Mouse (Mus musculus): ENCODE data around the gene Ttll11. TPM values are rescaled to one million over a fixed set of nuclear protein-coding genes. Genes with fewer than 3 reads are reported as not detected.

Gene Ttll11
- polyA plus RNA-seq, 1 experiment, result 0.01 TPM

DNA sequence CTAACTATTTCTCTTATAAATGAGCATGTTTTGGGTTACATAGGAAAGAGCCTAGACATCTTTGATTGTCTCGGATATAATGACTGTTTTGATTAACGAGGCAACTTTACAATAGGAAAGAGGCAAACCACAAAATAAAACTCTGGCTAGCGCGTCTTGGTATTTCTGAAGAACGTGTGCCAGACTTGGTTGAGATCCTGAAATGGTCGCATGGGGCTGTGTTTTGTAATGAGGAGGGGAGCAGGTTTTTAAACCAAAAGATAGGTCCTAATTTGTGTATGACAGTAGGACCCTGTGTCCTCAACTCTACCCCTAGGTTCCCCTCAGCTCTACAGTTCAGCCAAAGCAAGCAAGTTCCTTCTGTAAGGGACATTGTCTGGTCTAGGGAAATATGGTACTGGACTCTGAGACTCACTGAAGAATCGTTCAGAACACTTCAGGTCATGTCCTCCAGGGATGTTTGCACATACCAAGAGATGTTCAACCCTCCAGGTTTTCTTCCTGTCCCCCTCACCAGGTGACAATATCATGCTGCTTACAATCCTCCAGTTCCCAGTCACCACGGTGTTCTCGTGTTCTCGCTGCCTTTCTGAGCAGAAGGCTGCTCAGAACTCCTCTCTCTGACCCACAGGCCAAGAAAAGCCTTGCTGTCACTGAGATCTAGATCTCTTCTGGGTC is 147.7 kb downstream of the Ttll11 start:
- Histone ChIP-seq H3K36me3 (ENCODE audit: control insufficient read depth) (no peaks in the 10 kb centered on the region), H3K4me1 (ENCODE audit: control insufficient read depth) (peaks cover 57% of the 10 kb centered on the region), H3K4me3 (replicated peaks) (no peak overlapping the region)

DNA sequence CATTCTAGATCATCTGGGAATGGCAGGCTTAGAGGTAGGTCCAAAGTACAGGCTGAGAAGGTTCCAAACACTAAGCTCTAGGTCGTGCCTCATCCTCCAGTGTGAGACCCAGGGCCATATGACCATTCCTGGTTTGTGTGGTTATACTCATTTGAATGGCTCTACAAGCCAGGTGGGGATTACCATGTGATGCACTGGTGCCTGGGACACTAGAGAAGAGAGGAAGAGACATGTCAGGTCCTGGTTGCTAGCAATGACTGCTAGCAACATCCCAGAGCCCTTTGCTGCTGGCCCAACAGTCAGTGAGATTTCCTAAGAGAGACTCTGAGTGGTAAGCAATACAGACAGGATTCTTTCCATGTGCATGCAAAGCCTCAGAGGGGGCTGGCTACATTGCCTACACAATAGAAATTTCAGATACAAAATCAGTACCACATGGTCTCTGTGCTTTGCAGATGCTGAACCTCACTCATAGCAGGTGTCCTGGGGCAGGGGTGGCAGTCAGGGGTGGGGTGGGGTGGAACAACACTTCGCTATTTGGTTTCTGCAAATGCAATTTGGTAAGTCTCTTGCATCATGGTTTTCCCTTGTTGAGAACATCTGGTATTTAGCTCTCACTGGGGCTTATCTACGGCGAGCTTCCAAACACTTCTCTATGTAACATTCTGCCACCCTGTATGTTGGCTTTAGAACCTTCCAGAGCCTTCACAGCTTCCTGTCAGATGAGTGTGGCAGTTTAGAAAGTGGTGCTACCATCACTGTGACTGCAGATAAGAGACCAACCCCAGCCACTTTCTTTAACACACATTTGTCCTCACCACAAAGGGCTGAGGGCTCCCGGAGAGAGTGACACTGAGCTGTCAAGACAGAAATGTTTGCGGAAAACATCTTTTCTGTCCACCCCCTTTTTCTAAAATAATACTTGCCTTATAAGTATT is 148.5 kb downstream of the Ttll11 start:
- Histone ChIP-seq H3K36me3 (ENCODE audit: control insufficient read depth) (no peaks in the 10 kb centered on the region), H3K4me1 (ENCODE audit: control insufficient read depth) (peaks cover 57% of the 10 kb centered on the region), H3K4me3 (replicated peaks) (no peak overlapping the region), H3K27me3 (ENCODE audit: control insufficient read depth) (no peaks in the 10 kb centered on the region), H3K9me3 (ENCODE audit: control insufficient read depth, low read length) (peaks cover 2% of the 10 kb centered on the region)
- TF ChIP-seq TAL1 (IDR thresholded peaks at IDR 0.05; ENCODE audit: low read length), result no peak
- TF ChIP-seq GATA1 (IDR thresholded peaks at IDR 0.05; ENCODE audit: low read length), result no peak

More for the DNA sequence above, 147.7 kb downstream of the Ttll11 start:
- TF ChIP-seq GATA1 (IDR thresholded peaks at IDR 0.05; ENCODE audit: low read length), result no peak
- no peak for TF ChIP-seq TAL1 (IDR thresholded peaks at IDR 0.05; ENCODE audit: low read length)
- no peaks in the 10 kb centered on the region for H3K27me3 ChIP-seq (ENCODE audit: control insufficient read depth)
- H3K9me3 ChIP-seq (ENCODE audit: control insufficient read depth, low read length), result peaks cover 10% of the 10 kb centered on the region

DNA sequence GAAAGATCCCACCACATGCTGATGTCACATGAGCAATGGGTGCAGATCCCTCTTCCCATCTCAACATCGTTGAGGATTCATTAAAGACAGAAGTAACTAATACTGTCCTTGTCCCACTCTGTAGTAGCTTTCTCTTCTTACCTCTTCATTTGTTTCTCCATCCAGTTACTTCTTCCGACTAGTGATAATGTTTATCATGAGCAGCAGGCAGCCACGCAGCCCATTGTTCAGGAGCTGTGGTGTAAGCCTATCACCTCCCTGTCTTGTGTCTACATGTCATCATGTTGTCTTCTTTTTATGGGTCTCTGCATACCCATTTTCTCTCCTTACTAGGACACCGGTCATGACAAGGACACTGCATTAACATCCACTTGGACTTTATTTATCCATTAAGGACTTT is 150.6 kb downstream of the Ttll11 start:
- Histone ChIP-seq H3K4me1 (ENCODE audit: control insufficient read depth) (peaks cover 56% of the 10 kb centered on the region), H3K9me3 (ENCODE audit: control insufficient read depth, low read length) (no peaks in the 10 kb centered on the region), H3K4me3 (replicated peaks) (no peak overlapping the region), H3K27me3 (ENCODE audit: control insufficient read depth) (no peaks in the 10 kb centered on the region), H3K36me3 (ENCODE audit: control insufficient read depth) (no peaks in the 10 kb centered on the region)
- TF ChIP-seq GATA1 (IDR thresholded peaks at IDR 0.05; ENCODE audit: low read length) (no peak), TAL1 (IDR thresholded peaks at IDR 0.05; ENCODE audit: low read length) (no peak)

DNA sequence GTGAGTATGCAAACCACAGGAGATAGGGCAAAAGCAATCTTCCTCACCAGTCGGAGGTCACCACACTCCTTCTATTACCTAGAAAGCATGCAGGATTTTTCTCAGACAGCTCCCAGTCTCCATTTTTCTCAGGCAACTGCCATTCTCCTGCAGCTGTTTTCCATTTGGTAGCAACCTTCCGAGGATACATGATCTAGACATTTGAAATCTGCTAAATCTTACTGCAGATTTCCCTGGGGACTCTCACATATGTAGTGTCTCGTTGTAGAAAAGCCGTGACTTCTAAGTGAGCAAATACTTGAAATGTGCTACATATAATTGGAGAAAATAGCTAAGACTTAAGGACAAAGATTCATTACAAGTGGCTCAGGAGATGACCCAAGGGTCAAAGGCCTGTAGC is 151.8 kb downstream of the Ttll11 start:
- H3K27me3 ChIP-seq (ENCODE audit: control insufficient read depth), result no peaks in the 10 kb centered on the region
- H3K4me3 ChIP-seq (replicated peaks), result no peak overlapping the region
- H3K9me3 ChIP-seq (ENCODE audit: control insufficient read depth, low read length), result no peaks in the 10 kb centered on the region
- TF ChIP-seq GATA1 (IDR thresholded peaks at IDR 0.05; ENCODE audit: low read length) (no peak), TAL1 (IDR thresholded peaks at IDR 0.05; ENCODE audit: low read length) (no peak)
- H3K36me3 ChIP-seq (ENCODE audit: control insufficient read depth), result no peaks in the 10 kb centered on the region
- H3K4me1 ChIP-seq (ENCODE audit: control insufficient read depth), result peaks cover 43% of the 10 kb centered on the region

DNA sequence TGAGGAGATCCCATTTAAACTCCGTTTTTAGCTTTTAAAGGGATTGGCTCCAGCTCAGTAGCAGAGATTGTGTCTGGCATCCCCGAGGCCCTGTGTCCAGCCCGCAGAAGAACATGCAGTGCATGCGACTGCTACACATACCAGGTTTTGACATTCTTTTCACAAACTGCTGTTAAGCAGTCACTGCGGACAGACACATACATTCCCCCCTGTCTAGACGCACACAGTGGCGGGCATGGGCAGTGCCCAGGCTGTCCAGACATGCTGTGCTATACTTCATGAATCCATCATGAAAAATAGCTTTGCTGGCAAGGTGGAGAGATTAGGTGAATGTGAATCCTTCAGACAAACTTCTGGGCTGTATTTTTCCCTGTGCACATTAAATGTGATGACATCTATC is 154.6 kb downstream of the Ttll11 start:
- Histone ChIP-seq H3K4me1 (ENCODE audit: control insufficient read depth) (peaks cover 17% of the 10 kb centered on the region), H3K36me3 (ENCODE audit: control insufficient read depth) (no peaks in the 10 kb centered on the region), H3K27me3 (ENCODE audit: control insufficient read depth) (no peaks in the 10 kb centered on the region), H3K4me3 (replicated peaks) (no peak overlapping the region), H3K9me3 (ENCODE audit: control insufficient read depth, low read length) (no peaks in the 10 kb centered on the region)
- no peak for TF ChIP-seq TAL1 (IDR thresholded peaks at IDR 0.05; ENCODE audit: low read length)
- TF ChIP-seq GATA1 (IDR thresholded peaks at IDR 0.05; ENCODE audit: low read length), result no peak

DNA sequence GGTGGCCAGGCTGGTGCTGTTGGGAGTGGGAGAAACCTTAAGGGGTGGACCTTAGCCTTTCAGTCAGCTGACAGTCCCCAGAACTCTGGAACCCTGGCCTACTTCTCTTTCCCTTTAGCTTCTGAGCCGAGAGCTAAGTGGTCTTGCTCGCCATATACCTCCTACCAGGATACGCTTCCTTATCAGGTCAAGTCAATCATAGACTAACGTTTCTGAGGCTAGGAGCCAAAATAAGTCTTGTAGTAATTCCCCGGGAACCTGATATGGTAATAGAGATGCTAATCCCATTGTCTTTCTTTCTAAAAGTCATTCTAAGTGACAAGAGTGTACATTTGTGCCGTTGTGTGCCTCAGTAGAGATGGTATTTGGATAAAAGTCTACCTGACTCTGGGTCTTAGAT is 156.1 kb downstream of the Ttll11 start:
- Histone ChIP-seq H3K9me3 (ENCODE audit: control insufficient read depth, low read length) (no peaks in the 10 kb centered on the region), H3K36me3 (ENCODE audit: control insufficient read depth) (no peaks in the 10 kb centered on the region), H3K4me3 (replicated peaks) (no peak overlapping the region)

DNA sequence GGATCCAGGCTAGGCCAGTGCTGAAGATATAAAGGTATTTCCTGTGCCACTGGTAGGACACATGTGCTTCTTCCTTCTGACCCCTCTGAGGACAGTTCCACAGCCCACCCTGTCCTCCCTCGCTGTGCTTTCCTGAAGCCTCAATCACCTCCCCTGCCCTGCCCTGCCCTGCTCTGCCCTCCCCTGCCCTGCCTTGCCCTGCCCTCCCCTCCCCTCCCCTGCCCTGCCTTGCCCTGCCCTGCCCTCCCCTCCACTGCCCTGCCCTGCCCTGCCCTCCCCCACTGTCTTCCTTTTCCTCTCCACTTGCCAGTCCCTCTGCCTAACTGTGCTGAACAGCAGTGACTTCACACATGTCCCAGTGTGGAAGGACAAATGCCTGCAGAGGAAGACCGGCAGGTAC is 160.8 kb downstream of the Ttll11 start:
- peaks cover 7% of the 10 kb centered on the region for H3K4me1 ChIP-seq (ENCODE audit: control insufficient read depth)
- no peaks in the 10 kb centered on the region for H3K27me3 ChIP-seq (ENCODE audit: control insufficient read depth)
- TF ChIP-seq TAL1 (IDR thresholded peaks at IDR 0.05; ENCODE audit: low read length) (no peak), GATA1 (IDR thresholded peaks at IDR 0.05; ENCODE audit: low read length) (no peak)
- no peaks in the 10 kb centered on the region for H3K9me3 ChIP-seq (ENCODE audit: control insufficient read depth, low read length)
- no peak overlapping the region for H3K4me3 ChIP-seq (replicated peaks)
- H3K36me3 ChIP-seq (ENCODE audit: control insufficient read depth), result no peaks in the 10 kb centered on the region

More for the DNA sequence above, 156.1 kb downstream of the Ttll11 start:
- no peaks in the 10 kb centered on the region for H3K27me3 ChIP-seq (ENCODE audit: control insufficient read depth)
- no peak for TF ChIP-seq GATA1 (IDR thresholded peaks at IDR 0.05; ENCODE audit: low read length)
- no peak for TF ChIP-seq TAL1 (IDR thresholded peaks at IDR 0.05; ENCODE audit: low read length)
- peaks cover 10% of the 10 kb centered on the region for H3K4me1 ChIP-seq (ENCODE audit: control insufficient read depth)

DNA sequence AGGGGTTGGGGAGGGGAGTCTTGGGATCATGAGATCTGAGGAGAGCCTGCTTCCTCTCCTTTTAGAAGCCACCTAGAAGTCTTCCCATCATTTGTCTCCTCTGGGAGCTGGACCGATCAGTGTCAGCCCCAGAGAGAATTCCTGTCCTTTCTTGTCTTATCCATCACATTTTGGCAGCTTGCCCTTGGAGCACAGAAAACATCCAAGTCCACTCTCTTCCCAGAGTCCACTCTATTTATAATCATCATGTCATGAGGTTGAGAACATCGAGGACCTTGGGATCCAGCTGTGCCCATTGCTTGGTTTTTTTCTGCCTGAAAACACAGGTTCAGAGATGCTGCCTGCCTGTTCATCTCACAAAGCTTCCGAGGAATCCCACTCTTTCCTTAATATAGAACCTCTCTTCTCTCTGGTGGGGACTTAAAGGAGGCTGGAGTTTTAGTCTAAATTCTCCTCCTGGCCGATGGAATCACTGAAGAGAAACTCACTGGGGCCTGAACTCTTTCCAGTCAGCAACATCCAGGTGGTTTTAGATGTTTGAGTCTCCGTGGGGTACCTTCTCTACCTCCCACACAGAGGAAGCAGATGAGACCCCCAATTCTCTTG is 163.6 kb downstream of the Ttll11 start:
- Histone ChIP-seq H3K36me3 (ENCODE audit: control insufficient read depth) (no peaks in the 10 kb centered on the region), H3K9me3 (ENCODE audit: control insufficient read depth, low read length) (no peaks in the 10 kb centered on the region), H3K27me3 (ENCODE audit: control insufficient read depth) (no peaks in the 10 kb centered on the region), H3K4me1 (ENCODE audit: control insufficient read depth) (peaks cover 7% of the 10 kb centered on the region), H3K4me3 (replicated peaks) (no peak overlapping the region)
- TF ChIP-seq GATA1 (IDR thresholded peaks at IDR 0.05; ENCODE audit: low read length) (no peak), TAL1 (IDR thresholded peaks at IDR 0.05; ENCODE audit: low read length) (no peak)

DNA sequence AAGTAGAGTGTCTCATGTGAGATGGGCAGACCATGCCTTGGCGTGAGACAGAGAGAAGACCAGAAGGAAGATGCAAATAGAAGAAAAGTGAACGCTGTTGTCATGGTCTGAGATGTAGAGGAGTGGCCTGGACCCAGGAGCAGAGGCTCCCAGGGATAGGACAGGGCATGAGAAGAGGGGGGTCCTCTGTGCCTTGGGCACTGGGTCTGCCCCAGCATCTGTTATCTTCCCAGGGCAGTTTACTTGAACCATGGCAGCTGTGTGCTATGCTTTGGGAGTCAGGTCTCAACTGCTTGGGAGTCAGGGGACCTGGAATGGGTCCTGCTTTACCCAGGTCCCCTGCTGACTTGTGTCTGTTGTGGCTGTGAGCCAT is 167.2 kb downstream of the Ttll11 start:
- TF ChIP-seq TAL1 (IDR thresholded peaks at IDR 0.05; ENCODE audit: low read length), result no peak
- no peak for TF ChIP-seq GATA1 (IDR thresholded peaks at IDR 0.05; ENCODE audit: low read length)
- Histone ChIP-seq H3K4me3 (replicated peaks) (no peak overlapping the region), H3K9me3 (ENCODE audit: control insufficient read depth, low read length) (no peaks in the 10 kb centered on the region)

More for the DNA sequence above, 167.2 kb downstream of the Ttll11 start:
- no peaks in the 10 kb centered on the region for H3K36me3 ChIP-seq (ENCODE audit: control insufficient read depth)
- no peaks in the 10 kb centered on the region for H3K4me1 ChIP-seq (ENCODE audit: control insufficient read depth)
- H3K27me3 ChIP-seq (ENCODE audit: control insufficient read depth), result no peaks in the 10 kb centered on the region
